Mouse (Mus musculus): ENCODE measurements around the gene Nynrin.

DNA sequence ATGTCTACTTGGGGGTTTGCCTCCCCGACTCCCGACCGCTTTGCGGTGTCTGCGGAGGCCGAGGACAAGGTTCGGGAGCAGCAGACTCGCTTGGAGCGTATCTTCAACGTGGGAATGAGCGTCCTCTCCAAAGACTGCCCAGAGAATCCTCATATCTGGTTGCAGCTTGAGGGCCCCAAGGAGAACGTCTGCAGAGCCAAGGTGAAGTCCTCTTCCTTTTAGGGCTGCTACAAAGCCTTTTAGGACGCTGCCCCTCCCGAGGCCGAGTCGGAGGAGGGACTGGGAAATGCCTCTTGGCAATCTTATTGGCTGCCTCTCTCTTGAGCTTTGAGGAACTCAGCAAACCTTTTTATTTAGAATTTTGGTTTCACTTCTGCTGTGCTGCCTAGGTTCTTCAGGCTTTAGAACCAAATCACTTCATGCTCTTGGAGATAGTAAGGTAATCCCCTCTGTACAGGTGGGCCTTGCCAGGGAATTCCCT is 32.0 kb downstream of the Nynrin start:
- TF ChIP-seq CTCF (IDR thresholded peaks at IDR 0.05; ENCODE audit: extremely low read depth, insufficient read depth, insufficient read length, insufficient replicate concordance) (no peak), POLR2A (IDR thresholded peaks at IDR 0.05; ENCODE audit: low read depth, low read length) (peak; percentile 36; the same call in 1 of the 2 replicates)

Measured in spleen, adult 2 months (tissue).